Mouse (Mus musculus) brain, embryonic 14.5 days (tissue): ENCODE data around the gene Zfp398. TPM values are rescaled to one million over a fixed set of nuclear protein-coding genes. Genes with fewer than 3 reads are reported as not detected.

ENCODE experiments used
- DNase-seq: peaks from one replicate; pipeline ENCODE4 v3.0.0-alpha.2; 2011; ENCODE audit warnings: low read depth
- CTCF ChIP-seq: fragments of 200-500 bp; IDR thresholded peaks from 2 replicates; pipeline ENCODE4 v1.5.1; 2012; ENCODE audit warnings: inconsistent platforms, mild to moderate bottlenecking, moderate library complexity, borderline replicate concordance; ENCODE audit not compliant: insufficient read depth, insufficient read length; ENCODE audit errors: extremely low read depth
- POLR2A ChIP-seq: fragments of 200-500 bp; IDR thresholded peaks from 2 replicates; pipeline ENCODE4 v1.6.1; 2012; ENCODE audit warnings: mild to moderate bottlenecking, inconsistent platforms, borderline replicate concordance; ENCODE audit not compliant: poor library complexity, insufficient read depth, insufficient read length, severe bottlenecking; ENCODE audit errors: extremely low read depth
- polyA plus RNA-seq: library from polyadenylated mRNA; depleted of rRNA; stranded (reverse); fragments of >200 nt; gene quantifications from 2 replicates; pipeline ENCODE4 v1.2.3, GENCODE M21; 2012

Gene Zfp398
- polyA plus RNA-seq, 1 experiment = 22.2 TPM

- TF ChIP-seq CTCF (no peak), POLR2A (no peak)
These were observed 44.7 kb downstream of the Zfp398 start for GRCm38 (mm10) chr6:47880166-47880565.

DNA sequence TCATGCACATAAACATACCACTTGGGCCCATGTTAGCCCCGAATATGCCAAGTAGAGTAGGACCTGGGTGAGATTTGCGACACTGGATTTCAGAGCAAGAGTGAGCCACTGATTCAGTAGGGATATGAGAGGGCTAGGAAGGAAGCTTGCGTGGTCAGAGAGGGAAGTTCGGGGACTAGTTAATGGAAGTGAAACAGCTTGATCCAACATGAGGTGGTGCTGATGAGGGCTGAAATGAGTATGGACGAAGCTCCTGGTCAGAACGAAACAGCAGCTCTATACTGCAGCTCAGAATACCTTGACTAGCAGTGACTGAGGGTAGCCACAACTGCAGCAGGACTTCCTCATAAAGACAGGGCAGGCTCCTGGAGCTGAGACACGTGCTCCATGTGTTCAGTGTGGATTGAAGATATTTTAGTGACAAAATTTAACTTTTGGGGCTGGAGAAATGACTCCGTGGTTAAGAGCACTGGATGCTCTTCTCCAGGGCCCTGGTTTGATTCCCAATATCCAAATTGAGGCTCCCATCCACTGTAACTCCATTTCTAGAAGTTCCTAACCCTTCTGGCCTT, 53.4 kb downstream of the Zfp398 start:
- no peak for DNase-seq
- TF ChIP-seq CTCF = no peak
- TF ChIP-seq POLR2A = no peak

More at GRCm38 (mm10) chr6:47880166-47880565, 44.7 kb downstream of the Zfp398 start:
- no peak for DNase-seq

- TF ChIP-seq POLR2A (no peak), CTCF (no peak)
- no peak for DNase-seq
These were observed 64.0 kb downstream of the Zfp398 start for GRCm38 (mm10) chr6:47899416-47899815.

DNA sequence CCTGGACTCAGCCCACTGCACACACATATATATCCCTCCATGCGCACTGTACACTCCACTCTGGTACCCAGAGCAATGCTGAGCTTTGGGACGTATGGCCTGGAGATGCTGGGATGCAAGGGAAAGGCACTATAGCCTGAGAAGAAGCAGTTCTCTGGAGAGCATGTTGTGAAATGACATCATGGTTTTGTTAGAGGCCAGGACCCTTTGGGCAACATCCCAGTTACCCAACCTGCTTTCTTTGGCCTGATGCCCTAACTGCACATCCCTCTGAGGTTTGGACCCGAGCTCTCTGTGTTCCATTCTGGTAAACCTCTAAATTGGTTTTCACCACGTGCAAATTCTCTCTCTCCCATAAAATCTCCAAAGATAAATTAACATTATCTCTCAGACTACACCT, 68.1 kb downstream of the Zfp398 start:
- no peak for TF ChIP-seq CTCF
- no peak for TF ChIP-seq POLR2A
- peak; percentile 4 for DNase-seq

GRCm38 (mm10) chr6:47904361-47904760, 68.9 kb downstream of the Zfp398 start:
- DNase-seq = peak; percentile 5
- no peak for TF ChIP-seq CTCF
- no peak for TF ChIP-seq POLR2A

- no peak for TF ChIP-seq POLR2A
- TF ChIP-seq CTCF = no peak
- DNase-seq = peak; percentile 9
These were observed 69.6 kb downstream of the Zfp398 start for GRCm38 (mm10) chr6:47904917-47905695.

- no peak for DNase-seq
- TF ChIP-seq CTCF (no peak), POLR2A (no peak)
These were observed 70.9 kb downstream of the Zfp398 start for GRCm38 (mm10) chr6:47906326-47906725.

- DNase-seq = no peak
- no peak for TF ChIP-seq POLR2A
- no peak for TF ChIP-seq CTCF
These were observed 73.5 kb downstream of the Zfp398 start for GRCm38 (mm10) chr6:47909007-47909406.

DNA sequence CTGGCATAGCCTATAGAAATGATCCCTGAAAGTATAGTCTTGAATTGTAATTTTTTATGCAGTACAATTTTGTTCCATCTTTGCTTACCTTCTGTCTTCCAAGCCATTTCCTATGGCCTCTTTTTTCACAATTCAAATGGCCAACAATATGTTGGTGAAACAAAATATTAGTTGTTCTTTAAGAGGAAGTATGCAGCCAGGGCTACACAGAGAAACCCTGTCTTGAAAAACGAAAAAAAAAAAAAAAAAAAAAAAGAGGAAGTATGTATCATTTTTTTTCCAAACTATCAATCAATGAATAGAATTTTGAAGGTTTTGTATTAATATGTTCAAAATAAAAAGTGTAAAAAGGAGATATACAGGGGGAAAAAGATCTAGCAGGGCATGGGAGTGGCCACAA, 76.2 kb downstream of the Zfp398 start:
- TF ChIP-seq POLR2A (no peak), CTCF (no peak)

DNA sequence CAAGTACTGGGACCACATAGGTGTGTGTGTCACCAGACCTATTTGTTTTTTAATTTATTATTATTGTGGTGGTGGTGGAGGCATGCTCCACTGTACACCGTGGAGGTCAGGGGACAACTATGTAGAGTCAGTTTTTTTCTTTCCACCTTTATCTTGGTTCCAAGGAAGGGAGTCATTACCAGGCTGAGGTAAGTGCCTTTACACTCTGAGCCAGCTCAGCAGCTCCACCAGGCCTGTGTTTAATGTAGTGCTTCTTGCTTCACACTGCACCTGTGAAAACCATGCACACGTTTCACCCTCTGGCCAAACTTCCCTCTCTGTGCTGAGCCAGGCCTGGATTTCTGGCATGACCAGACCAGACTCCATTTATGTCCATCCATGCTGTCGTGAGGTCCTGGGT, 77.5 kb downstream of the Zfp398 start:
- no peak for DNase-seq
- no peak for TF ChIP-seq CTCF
- TF ChIP-seq POLR2A = no peak

More for the DNA sequence above, 76.2 kb downstream of the Zfp398 start:
- no peak for DNase-seq

GRCm38 (mm10) chr6:47917051-47917450, 81.6 kb downstream of the Zfp398 start:
- no peak for DNase-seq
- TF ChIP-seq POLR2A (no peak), CTCF (no peak)
